Mouse (Mus musculus) olfactory bulb, adult 2 months (tissue): ENCODE data around the gene Cntnap2.
"Not testable (repeated sequence)": the region's sequence is repeated elsewhere in the genome, so short reads cannot be mapped to it uniquely, and the experiment has no call there.

ENCODE experiments used
- CTCF ChIP-seq: fragments of 200-500 bp; IDR thresholded peaks from 2 replicates; pipeline ENCODE4 v1.5.1; 2012; ENCODE audit warnings: low read depth, mild to moderate bottlenecking, low read length, moderate library complexity; ENCODE audit not compliant: insufficient read depth
- POLR2A ChIP-seq: fragments of 200-500 bp; IDR thresholded peaks from 2 replicates; pipeline ENCODE4 v1.6.1; 2012; ENCODE audit warnings: mild to moderate bottlenecking, low read depth, low read length, moderate library complexity; ENCODE audit not compliant: insufficient read depth

DNA sequence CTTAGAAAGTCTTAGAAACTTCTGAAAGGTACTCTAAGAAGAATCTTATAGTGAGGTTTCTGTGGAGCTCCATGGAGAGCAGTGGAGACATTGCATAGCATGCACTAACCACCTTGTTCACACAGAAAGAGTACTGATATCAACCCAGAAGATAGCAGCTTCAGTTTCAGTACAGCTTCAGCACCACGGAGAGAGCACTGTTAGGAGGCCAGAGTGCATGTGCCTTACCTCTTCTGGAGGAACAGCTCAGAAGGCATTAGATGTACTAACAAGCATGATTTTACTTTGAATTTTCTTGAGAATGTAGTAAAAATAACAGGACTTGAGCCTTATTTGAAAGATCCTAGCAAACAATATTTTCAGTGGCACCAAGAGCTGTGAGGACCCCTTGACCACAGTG is 2093.9 kb downstream of the Cntnap2 start:
- TF ChIP-seq CTCF, POLR2A: not testable (repeated sequence)
